Mouse (Mus musculus): ENCODE results near the gene Mum1l1. TPM values are rescaled to one million over a fixed set of nuclear protein-coding genes. Genes with fewer than 3 reads are reported as not detected.

The Mum1l1 gene
- polyA plus RNA-seq, 1 experiment = 4.2 TPM

- H3K79me3 ChIP-seq (ENCODE audit: low read depth) = no peaks in the 10 kb centered on the region
- H3K36me3 ChIP-seq (ENCODE audit: control insufficient read depth, insufficient read depth) = no peaks in the 10 kb centered on the region
- H3K4me3 ChIP-seq (ENCODE audit: insufficient read depth, poor library complexity, severe bottlenecking) = no peak overlapping the region
- peaks cover 6% of the 10 kb centered on the region for H3K79me2 ChIP-seq (ENCODE audit: control insufficient read depth, insufficient read depth)
- no peaks in the 10 kb centered on the region for H3K27me3 ChIP-seq (ENCODE audit: control insufficient read depth, insufficient read depth, insufficient read length)
- no peak overlapping the region for H3ac ChIP-seq (ENCODE audit: control insufficient read depth, insufficient read length, low read depth)
- TF ChIP-seq CTCF (IDR thresholded peaks at IDR 0.05; ENCODE audit: control insufficient read depth, insufficient read depth, insufficient read length) (no peak), FOSL1 (IDR thresholded peaks at IDR 0.05; ENCODE audit: insufficient read depth, low read length, poor library complexity, severe bottlenecking) (no peak), MYOG (IDR thresholded peaks at IDR 0.05; ENCODE audit: control insufficient read depth, extremely low read depth, insufficient read length) (no peak), CEBPB (IDR thresholded peaks at IDR 0.05; ENCODE audit: low read depth) (no peak), MAX (IDR thresholded peaks at IDR 0.05) (no peak), USF1 (IDR thresholded peaks at IDR 0.05; ENCODE audit: low read depth) (no peak), MYOD1 (IDR thresholded peaks at IDR 0.05; ENCODE audit: control insufficient read depth, insufficient read length, low read depth) (no peak)
Observed at GRCm38 (mm10) chrX:139216409-139216808, 6.6 kb downstream of the Mum1l1 start.

GRCm38 (mm10) chrX:139216991-139217593, 7.2 kb downstream of the Mum1l1 start:
- TF ChIP-seq CTCF (IDR thresholded peaks at IDR 0.05; ENCODE audit: control insufficient read depth, insufficient read depth, insufficient read length) = no peak
- H3ac ChIP-seq (ENCODE audit: control insufficient read depth, insufficient read length, low read depth) = peak overlapping the region; percentile 44
- no peaks in the 10 kb centered on the region for H3K36me3 ChIP-seq (ENCODE audit: control insufficient read depth, insufficient read depth)
- no peaks in the 10 kb centered on the region for H3K27me3 ChIP-seq (ENCODE audit: control insufficient read depth, insufficient read depth, insufficient read length)
- peaks cover 6% of the 10 kb centered on the region for H3K79me2 ChIP-seq (ENCODE audit: control insufficient read depth, insufficient read depth)
- H3K79me3 ChIP-seq (ENCODE audit: low read depth) = no peaks in the 10 kb centered on the region
- H3K4me3 ChIP-seq (ENCODE audit: insufficient read depth, poor library complexity, severe bottlenecking) = peak overlapping the region; percentile 23

GRCm38 (mm10) chrX:139217776-139218175, 7.9 kb downstream of the Mum1l1 start:
- Histone ChIP-seq H3K36me3 (ENCODE audit: control insufficient read depth, insufficient read depth) (no peaks in the 10 kb centered on the region), H3K4me3 (ENCODE audit: insufficient read depth, poor library complexity, severe bottlenecking) (peak overlapping the region; percentile 23)

GRCm38 (mm10) chrX:139219017-139219416, 9.2 kb downstream of the Mum1l1 start:
- TF ChIP-seq MYOG (IDR thresholded peaks at IDR 0.05; ENCODE audit: control insufficient read depth, extremely low read depth, insufficient read length) (no peak), CTCF (IDR thresholded peaks at IDR 0.05; ENCODE audit: control insufficient read depth, insufficient read depth, insufficient read length) (peak; percentile 15)
- no peak overlapping the region for H3ac ChIP-seq (ENCODE audit: control insufficient read depth, insufficient read length, low read depth)

More at GRCm38 (mm10) chrX:139217776-139218175, 7.9 kb downstream of the Mum1l1 start:
- no peak for TF ChIP-seq CTCF (IDR thresholded peaks at IDR 0.05; ENCODE audit: control insufficient read depth, insufficient read depth, insufficient read length)
- TF ChIP-seq USF1 (IDR thresholded peaks at IDR 0.05; ENCODE audit: low read depth) = no peak
- TF ChIP-seq MYOG (IDR thresholded peaks at IDR 0.05; ENCODE audit: control insufficient read depth, extremely low read depth, insufficient read length) = no peak
- no peak for TF ChIP-seq CEBPB (IDR thresholded peaks at IDR 0.05; ENCODE audit: low read depth)
- TF ChIP-seq FOSL1 (IDR thresholded peaks at IDR 0.05; ENCODE audit: insufficient read depth, low read length, poor library complexity, severe bottlenecking) = no peak
- no peak for TF ChIP-seq MAX (IDR thresholded peaks at IDR 0.05)
- no peak for TF ChIP-seq MYOD1 (IDR thresholded peaks at IDR 0.05; ENCODE audit: control insufficient read depth, insufficient read length, low read depth)
- Histone ChIP-seq H3K79me3 (ENCODE audit: low read depth) (no peaks in the 10 kb centered on the region), H3ac (ENCODE audit: control insufficient read depth, insufficient read length, low read depth) (no peak overlapping the region), H3K79me2 (ENCODE audit: control insufficient read depth, insufficient read depth) (peaks cover 6% of the 10 kb centered on the region), H3K27me3 (ENCODE audit: control insufficient read depth, insufficient read depth, insufficient read length) (no peaks in the 10 kb centered on the region)

GRCm38 (mm10) chrX:139220830-139221229, 11.0 kb downstream of the Mum1l1 start:
- H3ac ChIP-seq (ENCODE audit: control insufficient read depth, insufficient read length, low read depth) = no peak overlapping the region
- no peaks in the 10 kb centered on the region for H3K36me3 ChIP-seq (ENCODE audit: control insufficient read depth, insufficient read depth)
- no peaks in the 10 kb centered on the region for H3K79me3 ChIP-seq (ENCODE audit: low read depth)
- no peak overlapping the region for H3K4me3 ChIP-seq (ENCODE audit: insufficient read depth, poor library complexity, severe bottlenecking)
- TF ChIP-seq MYOG (IDR thresholded peaks at IDR 0.05; ENCODE audit: control insufficient read depth, extremely low read depth, insufficient read length) (no peak), CEBPB (IDR thresholded peaks at IDR 0.05; ENCODE audit: low read depth) (no peak), USF1 (IDR thresholded peaks at IDR 0.05; ENCODE audit: low read depth) (no peak), FOSL1 (IDR thresholded peaks at IDR 0.05; ENCODE audit: insufficient read depth, low read length, poor library complexity, severe bottlenecking) (no peak), MYOD1 (IDR thresholded peaks at IDR 0.05; ENCODE audit: control insufficient read depth, insufficient read length, low read depth) (no peak), CTCF (IDR thresholded peaks at IDR 0.05; ENCODE audit: control insufficient read depth, insufficient read depth, insufficient read length) (no peak), MAX (IDR thresholded peaks at IDR 0.05) (no peak)
- no peaks in the 10 kb centered on the region for H3K27me3 ChIP-seq (ENCODE audit: control insufficient read depth, insufficient read depth, insufficient read length)
- peaks cover 6% of the 10 kb centered on the region for H3K79me2 ChIP-seq (ENCODE audit: control insufficient read depth, insufficient read depth)

More at GRCm38 (mm10) chrX:139219017-139219416, 9.2 kb downstream of the Mum1l1 start:
- Histone ChIP-seq H3K79me3 (ENCODE audit: low read depth) (no peaks in the 10 kb centered on the region), H3K4me3 (ENCODE audit: insufficient read depth, poor library complexity, severe bottlenecking) (no peak overlapping the region), H3K27me3 (ENCODE audit: control insufficient read depth, insufficient read depth, insufficient read length) (no peaks in the 10 kb centered on the region), H3K36me3 (ENCODE audit: control insufficient read depth, insufficient read depth) (no peaks in the 10 kb centered on the region), H3K79me2 (ENCODE audit: control insufficient read depth, insufficient read depth) (peaks cover 6% of the 10 kb centered on the region)

- H3K36me3 ChIP-seq (ENCODE audit: control insufficient read depth, insufficient read depth) = peaks cover under 1% of the 10 kb centered on the region
- H3K79me2 ChIP-seq (ENCODE audit: control insufficient read depth, insufficient read depth) = peaks cover 6% of the 10 kb centered on the region
- no peaks in the 10 kb centered on the region for H3K27me3 ChIP-seq (ENCODE audit: control insufficient read depth, insufficient read depth, insufficient read length)
- H3ac ChIP-seq (ENCODE audit: control insufficient read depth, insufficient read length, low read depth) = no peak overlapping the region
- TF ChIP-seq MYOD1 (IDR thresholded peaks at IDR 0.05; ENCODE audit: control insufficient read depth, insufficient read length, low read depth) (no peak), FOSL1 (IDR thresholded peaks at IDR 0.05; ENCODE audit: insufficient read depth, low read length, poor library complexity, severe bottlenecking) (no peak), USF1 (IDR thresholded peaks at IDR 0.05; ENCODE audit: low read depth) (no peak), MYOG (IDR thresholded peaks at IDR 0.05; ENCODE audit: control insufficient read depth, extremely low read depth, insufficient read length) (no peak), CTCF (IDR thresholded peaks at IDR 0.05; ENCODE audit: control insufficient read depth, insufficient read depth, insufficient read length) (no peak), MAX (IDR thresholded peaks at IDR 0.05) (no peak), CEBPB (IDR thresholded peaks at IDR 0.05; ENCODE audit: low read depth) (no peak)
- no peaks in the 10 kb centered on the region for H3K79me3 ChIP-seq (ENCODE audit: low read depth)
- no peak overlapping the region for H3K4me3 ChIP-seq (ENCODE audit: insufficient read depth, poor library complexity, severe bottlenecking)
Observed at GRCm38 (mm10) chrX:139221893-139222292, 12.1 kb downstream of the Mum1l1 start.

Measured in C2C12 (cell line).